19 mouse cellular contexts compared by ENCODE assay signal in genomic region chr1:183928539-183928938, GRCm38 (mm10).
DNase-seq lines count a peak whose midpoint lies in the region; ATAC-seq lines count a peak whose summit lies in the region.
"Had no signal": no experiment of that assay in that cellular context is flagged by ENCODE, and none has a peak within 500 bp of the region (broad histone marks: within the 10 kb centered on the region; RNA-seq: fewer than 3 reads in every experiment).

No protein-coding gene starts in this region.

- H3K4me3 ChIP-seq in heart, embryonic 12.5 days, result no peak overlapping the region
- H3K4me3 ChIP-seq in embryonic facial prominence, embryonic 14.5 days (ENCODE audit: low read depth, low read length), result no peak overlapping the region
- H3K4me3 ChIP-seq: hindbrain, embryonic 13.5 days; midbrain, embryonic 15.5 days; myocyte had no signal

- no peak overlapping the region for H3K9ac ChIP-seq in heart, embryonic 12.5 days
- no peak overlapping the region for H3K9ac ChIP-seq in embryonic facial prominence, embryonic 14.5 days (ENCODE audit: low read depth, low read length)
- H3K9ac ChIP-seq: hindbrain, embryonic 13.5 days; midbrain, embryonic 15.5 days had no signal

- H3K9me3 ChIP-seq in heart, embryonic 12.5 days (replicated peaks), result no peaks in the 10 kb centered on the region
- H3K9me3 ChIP-seq in embryonic facial prominence, embryonic 14.5 days (ENCODE audit: control insufficient read depth, low read length), result no peaks in the 10 kb centered on the region
- H3K9me3 ChIP-seq: hindbrain, embryonic 13.5 days; midbrain, embryonic 15.5 days had no signal

- ATAC-seq in cerebellum, adult (ENCODE audit: insufficient number of reproducible peaks, low FRiP score, low TSS enrichment), result no peak
- ATAC-seq in heart, embryonic 12.5 days (ENCODE audit: insufficient number of reproducible peaks, low FRiP score), result no peak
- ATAC-seq in embryonic facial prominence, embryonic 14.5 days (ENCODE audit: low read depth), result peak; percentile 67; the same call in 1 of the 2 replicates
- ATAC-seq in frontal cortex, adult (ENCODE audit: low TSS enrichment), result no peak
- ATAC-seq: inflammation-experienced regulatory T-cells, adult 6 months; lung, postnatal 0 days; midbrain, embryonic 15.5 days had no signal

- H3K27ac ChIP-seq in heart, embryonic 12.5 days (ENCODE audit: poor library complexity, severe bottlenecking), result no peak overlapping the region
- no peak overlapping the region for H3K27ac ChIP-seq in embryonic facial prominence, embryonic 14.5 days (replicated peaks; ENCODE audit: low read depth, low read length)
- H3K27ac ChIP-seq: hindbrain, embryonic 13.5 days; midbrain, embryonic 15.5 days had no signal

- 54% methylated on average over 4 of the region's 4 CpGs for WGBS in heart, embryonic 12.5 days
- WGBS in embryonic facial prominence, embryonic 14.5 days, result 24% methylated on average over 4 of the region's 4 CpGs

- peaks cover 7% of the 10 kb centered on the region; the same call in 1 of the 2 replicates for H3K27me3 ChIP-seq in heart, embryonic 12.5 days (replicated peaks)
- H3K27me3 ChIP-seq in embryonic facial prominence, embryonic 14.5 days (replicated peaks; ENCODE audit: control insufficient read depth, insufficient read depth, low read length), result no peaks in the 10 kb centered on the region
- H3K27me3 ChIP-seq: CH12.LX; hindbrain, embryonic 13.5 days; midbrain, embryonic 15.5 days had no signal

- no peak overlapping the region for H3K4me2 ChIP-seq in heart, embryonic 12.5 days
- no peak overlapping the region for H3K4me2 ChIP-seq in embryonic facial prominence, embryonic 14.5 days (ENCODE audit: low read depth, low read length)
- H3K4me2 ChIP-seq: hindbrain, embryonic 13.5 days; midbrain, embryonic 15.5 days had no signal

- no peaks in the 10 kb centered on the region for H3K4me1 ChIP-seq in heart, embryonic 12.5 days (replicated peaks)
- H3K4me1 ChIP-seq in embryonic facial prominence, embryonic 14.5 days (ENCODE audit: control insufficient read depth, insufficient read depth, low read length), result no peaks in the 10 kb centered on the region
- H3K4me1 ChIP-seq: hindbrain, embryonic 13.5 days; midbrain, embryonic 15.5 days had no signal

- no peaks in the 10 kb centered on the region for H3K36me3 ChIP-seq in heart, embryonic 12.5 days
- no peaks in the 10 kb centered on the region for H3K36me3 ChIP-seq in embryonic facial prominence, embryonic 14.5 days (ENCODE audit: control insufficient read depth, insufficient read depth, low read length)
- H3K36me3 ChIP-seq: hindbrain, embryonic 13.5 days; midbrain, embryonic 15.5 days had no signal

- peak; percentile 3 for DNase-seq in cerebellum, adult 8-10 months
- DNase-seq in heart, adult 18-20 months, result peak; percentile 17 to 29
- peak; percentile 41 for DNase-seq in embryo, embryonic 10 days (ENCODE audit: low spot score)
- peak; percentile 36 for DNase-seq in embryonic facial prominence, embryonic 14.5 days (ENCODE audit: low spot score)
- no peak for DNase-seq in yolk sac, embryonic 10.5 days (ENCODE audit: low spot score)
- DNase-seq: adrenal gland, postnatal 25 days; kidney, adult 9 months; kidney, postnatal 25 days; liver; right cerebral cortex, postnatal 14 days had no signal
